Mouse (Mus musculus) forebrain, embryonic 13.5 days (tissue): ENCODE results near the gene Mrps35. TPM values are rescaled to one million over a fixed set of nuclear protein-coding genes. Genes with fewer than 3 reads are reported as not detected.

Experiments
- ATAC-seq: fragments of 200-750 bp; cut with Nextera tagmentation; 2 replicates; pipeline ENCODE4 v1.8.0; 2017
- H3K27ac ChIP-seq: fragments of 300-500 bp; sonication (generic); 2 replicates; pipeline ENCODE4 v1.5.1; 2015; ENCODE audit warnings: inconsistent platforms, mild to moderate bottlenecking, moderate library complexity
- H3K27me3 ChIP-seq: fragments of 300-500 bp; sonication (generic); 2 replicates; pipeline ENCODE4 v1.6.1; 2015; ENCODE audit warnings: mild to moderate bottlenecking, inconsistent platforms
- H3K36me3 ChIP-seq: fragments of 300-500 bp; sonication (generic); 2 replicates; pipeline ENCODE4 v1.6.1; 2015; ENCODE audit warnings: mild to moderate bottlenecking, inconsistent platforms; ENCODE audit not compliant: poor library complexity, severe bottlenecking
- H3K4me1 ChIP-seq: fragments of 300-500 bp; sonication (generic); 2 replicates; pipeline ENCODE4 v1.6.1; 2015; ENCODE audit warnings: inconsistent platforms
- H3K4me2 ChIP-seq: fragments of 300-500 bp; sonication (generic); 2 replicates; pipeline ENCODE4 v1.6.1; 2015; ENCODE audit warnings: inconsistent platforms, mild to moderate bottlenecking, moderate library complexity
- H3K4me3 ChIP-seq: fragments of 300-500 bp; sonication (generic); 2 replicates; pipeline ENCODE4 v1.5.1; 2015; ENCODE audit warnings: mild to moderate bottlenecking, inconsistent platforms
- H3K9ac ChIP-seq: fragments of 300-500 bp; sonication (generic); 2 replicates; pipeline ENCODE4 v1.6.1; 2015; ENCODE audit warnings: mild to moderate bottlenecking, inconsistent platforms
- H3K9me3 ChIP-seq: fragments of 300-500 bp; sonication (generic); replicated peaks from 2 replicates; pipeline ENCODE4 v1.6.1; 2016; ENCODE audit warnings: inconsistent platforms
- WGBS: fragments of 180-500 bp; shearing (Covaris S2); methylation state at CpG from one replicate; pipeline ENCODE4 v1.1.7; 2015; 5-methylcytosine and 5-hydroxymethylcytosine counted together
- polyA plus RNA-seq: library from polyadenylated mRNA; unstranded; fragments of >200 nt; fragmentation: Nextera tagmentation; extraction: Ambion mirVana; gene quantifications from 2 replicates; pipeline ENCODE4 v1.2.1, GENCODE M21; 2015

Mrps35 gene
- polyA plus RNA-seq, 1 experiment from 2014 or later: 99.0 TPM

GRCm38 (mm10) chr6:147118190-147118589 lies 75.6 kb downstream of the Mrps35 start:
- WGBS: 83% methylated on average over 3 of the region's 3 CpGs
- Histone ChIP-seq H3K4me3 (no peak overlapping the region), H3K36me3 (no peaks in the 10 kb centered on the region), H3K27ac (no peak overlapping the region), H3K9me3 (no peaks in the 10 kb centered on the region), H3K9ac (no peak overlapping the region), H3K4me1 (no peaks in the 10 kb centered on the region), H3K4me2 (no peak overlapping the region), H3K27me3 (no peaks in the 10 kb centered on the region)
- ATAC-seq: no peak

- ATAC-seq: no peak
- no peak overlapping the region for H3K9ac ChIP-seq
- no peak overlapping the region for H3K4me2 ChIP-seq
- 46% methylated on average over 6 of the region's 6 CpGs for WGBS
- H3K4me3 ChIP-seq: no peak overlapping the region
- H3K27me3 ChIP-seq: no peaks in the 10 kb centered on the region
- H3K9me3 ChIP-seq: no peaks in the 10 kb centered on the region
- H3K4me1 ChIP-seq: no peaks in the 10 kb centered on the region
- no peak overlapping the region for H3K27ac ChIP-seq
- H3K36me3 ChIP-seq: no peaks in the 10 kb centered on the region
Observed at GRCm38 (mm10) chr6:147121320-147121719, 78.8 kb downstream of the Mrps35 start.

Other genes starting within 250 kb of the Mrps35 start
- 1.1 and 2.2 TPM in 2 replicates for gene Arntl2, start 246.7 kb upstream of the Mrps35 start, polyA plus RNA-seq
- gene Smco2, start 192.7 kb upstream of the Mrps35 start, polyA plus RNA-seq: not detected in 2 replicates
- gene Ppfibp1, start 154.3 kb upstream of the Mrps35 start, polyA plus RNA-seq: 12.7 and 16.5 TPM in 2 replicates
- 0.05 and 0.08 TPM in 2 replicates for gene 1700034J05Rik, start 88.3 kb upstream of the Mrps35 start, polyA plus RNA-seq
- 0.62 and 0.97 TPM in 2 replicates for gene Rep15, start 10.2 kb upstream of the Mrps35 start, polyA plus RNA-seq
- 0.49 and 0.58 TPM in 2 replicates for gene Mansc4, start 44.3 kb downstream of the Mrps35 start, polyA plus RNA-seq
- 3.9 and 4.0 TPM in 2 replicates for gene Klhl42, start 48.6 kb downstream of the Mrps35 start, polyA plus RNA-seq
- 1.6 and 2.8 TPM in 2 replicates for gene Pthlh, start 221.4 kb downstream of the Mrps35 start, polyA plus RNA-seq